Mouse (Mus musculus): Measurements from ENCODE around the gene Dtx4. TPM values are rescaled to one million over a fixed set of nuclear protein-coding genes. Genes with fewer than 3 reads are reported as not detected.
A peak's percentile ranks its signal among the peaks of the same experiment; 100 is the strongest.

Dtx4 gene
- polyA plus RNA-seq, 1 experiment from 2014 or later: 2.1 TPM

DNA sequence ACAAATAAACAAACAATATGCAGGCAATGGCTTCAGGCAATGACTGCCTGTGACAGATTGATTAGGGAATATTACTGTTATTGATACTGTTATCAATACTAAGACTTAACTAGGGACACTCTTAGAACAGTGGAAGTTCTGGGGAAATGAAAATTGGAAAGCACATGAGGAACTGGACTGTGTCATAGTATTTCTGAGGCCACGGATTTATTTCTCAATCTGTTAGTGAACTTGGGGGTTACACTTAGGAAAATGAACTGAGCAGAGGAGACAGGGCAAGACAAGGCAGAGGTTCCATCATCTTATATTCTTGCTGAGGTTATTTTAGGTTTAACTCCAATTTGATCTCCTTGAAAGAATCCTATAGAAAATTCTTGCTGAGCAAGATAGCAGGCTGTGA lies 38.7 kb upstream of the Dtx4 start:
- no peaks in the 10 kb centered on the region for H3K4me1 ChIP-seq (ENCODE audit: insufficient read depth)
- H3K9ac ChIP-seq (replicated peaks): no peak overlapping the region
- H3K36me3 ChIP-seq (replicated peaks; ENCODE audit: insufficient read depth, low read length): no peaks in the 10 kb centered on the region
- TF ChIP-seq EP300 (IDR thresholded peaks at IDR 0.05; ENCODE audit: low read depth) (no peak), CTCF (IDR thresholded peaks at IDR 0.05; ENCODE audit: low read depth) (no peak)
- H3K27ac ChIP-seq (ENCODE audit: low read depth): no peak overlapping the region
- H3K4me3 ChIP-seq (ENCODE audit: low read depth, low read length): no peak overlapping the region
- H3K4me2 ChIP-seq (ENCODE audit: low read depth, low read length): no peak overlapping the region
- DNase-seq: no peak
- ATAC-seq: no peak
- H3K9me3 ChIP-seq (ENCODE audit: low read length): no peaks in the 10 kb centered on the region
- 67% methylated on average over 1 of the region's 1 CpGs for WGBS (ENCODE audit: insufficient replicate concordance)
- H3K27me3 ChIP-seq (ENCODE audit: insufficient read depth, low read length): no peaks in the 10 kb centered on the region

GRCm38 (mm10) chr19:12537168-12537567 lies 35.9 kb upstream of the Dtx4 start:
- Histone ChIP-seq H3K9me3 (ENCODE audit: low read length) (no peaks in the 10 kb centered on the region), H3K9ac (replicated peaks) (no peak overlapping the region), H3K4me1 (ENCODE audit: insufficient read depth) (no peaks in the 10 kb centered on the region), H3K4me3 (ENCODE audit: low read depth, low read length) (no peak overlapping the region), H3K27me3 (ENCODE audit: insufficient read depth, low read length) (no peaks in the 10 kb centered on the region), H3K36me3 (replicated peaks; ENCODE audit: insufficient read depth, low read length) (no peaks in the 10 kb centered on the region), H3K27ac (ENCODE audit: low read depth) (no peak overlapping the region), H3K4me2 (ENCODE audit: low read depth, low read length) (no peak overlapping the region)
- TF ChIP-seq EP300 (IDR thresholded peaks at IDR 0.05; ENCODE audit: low read depth) (no peak), CTCF (IDR thresholded peaks at IDR 0.05; ENCODE audit: low read depth) (no peak)
- DNase-seq (no peak), ATAC-seq (no peak)

DNA sequence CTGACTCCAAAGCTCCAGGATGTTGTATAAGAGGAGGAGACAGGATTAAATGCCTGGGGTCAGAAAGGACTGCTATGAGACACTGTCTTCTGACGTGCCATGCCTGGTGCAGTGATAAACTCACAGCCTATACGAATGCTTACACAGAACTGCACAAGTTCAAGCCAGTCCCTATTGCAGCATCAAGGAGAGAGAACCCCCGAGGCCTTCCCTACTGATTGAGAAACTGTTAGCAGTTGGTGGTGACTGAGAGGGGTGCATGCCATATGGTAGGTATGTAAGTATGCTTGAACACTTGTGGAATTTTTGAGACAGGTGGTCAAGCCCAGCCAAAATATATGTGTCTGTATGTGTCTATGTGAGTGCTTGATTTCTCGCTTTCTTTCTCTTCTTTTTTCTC lies 22.1 kb upstream of the Dtx4 start:
- no peaks in the 10 kb centered on the region for H3K36me3 ChIP-seq (replicated peaks; ENCODE audit: insufficient read depth, low read length)
- DNase-seq: no peak
- no peak overlapping the region for H3K9ac ChIP-seq (replicated peaks)
- H3K4me3 ChIP-seq (ENCODE audit: low read depth, low read length): no peak overlapping the region
- H3K4me2 ChIP-seq (ENCODE audit: low read depth, low read length): no peak overlapping the region
- TF ChIP-seq CTCF (IDR thresholded peaks at IDR 0.05; ENCODE audit: low read depth) (no peak), EP300 (IDR thresholded peaks at IDR 0.05; ENCODE audit: low read depth) (no peak)
- 51% methylated on average over 4 of the region's 4 CpGs for WGBS (ENCODE audit: insufficient replicate concordance)
- no peak overlapping the region for H3K27ac ChIP-seq (ENCODE audit: low read depth)
- no peaks in the 10 kb centered on the region for H3K27me3 ChIP-seq (ENCODE audit: insufficient read depth, low read length)
- H3K4me1 ChIP-seq (ENCODE audit: insufficient read depth): no peaks in the 10 kb centered on the region
- ATAC-seq: no peak
- H3K9me3 ChIP-seq (ENCODE audit: low read length): no peaks in the 10 kb centered on the region

GRCm38 (mm10) chr19:12518541-12518890 lies 17.3 kb upstream of the Dtx4 start:
- DNase-seq (no peak), ATAC-seq (no peak)
- peak overlapping the region; percentile 63 for H3K4me2 ChIP-seq (ENCODE audit: low read depth, low read length)
- no peaks in the 10 kb centered on the region for H3K4me1 ChIP-seq (ENCODE audit: insufficient read depth)
- no peaks in the 10 kb centered on the region for H3K27me3 ChIP-seq (ENCODE audit: insufficient read depth, low read length)
- no peak overlapping the region for H3K4me3 ChIP-seq (ENCODE audit: low read depth, low read length)
- H3K9me3 ChIP-seq (ENCODE audit: low read length): no peaks in the 10 kb centered on the region
- H3K36me3 ChIP-seq (replicated peaks; ENCODE audit: insufficient read depth, low read length): no peaks in the 10 kb centered on the region
- TF ChIP-seq CTCF (IDR thresholded peaks at IDR 0.05; ENCODE audit: low read depth): no peak
- H3K27ac ChIP-seq (ENCODE audit: low read depth): no peak overlapping the region
- H3K9ac ChIP-seq (replicated peaks): no peak overlapping the region

DNA sequence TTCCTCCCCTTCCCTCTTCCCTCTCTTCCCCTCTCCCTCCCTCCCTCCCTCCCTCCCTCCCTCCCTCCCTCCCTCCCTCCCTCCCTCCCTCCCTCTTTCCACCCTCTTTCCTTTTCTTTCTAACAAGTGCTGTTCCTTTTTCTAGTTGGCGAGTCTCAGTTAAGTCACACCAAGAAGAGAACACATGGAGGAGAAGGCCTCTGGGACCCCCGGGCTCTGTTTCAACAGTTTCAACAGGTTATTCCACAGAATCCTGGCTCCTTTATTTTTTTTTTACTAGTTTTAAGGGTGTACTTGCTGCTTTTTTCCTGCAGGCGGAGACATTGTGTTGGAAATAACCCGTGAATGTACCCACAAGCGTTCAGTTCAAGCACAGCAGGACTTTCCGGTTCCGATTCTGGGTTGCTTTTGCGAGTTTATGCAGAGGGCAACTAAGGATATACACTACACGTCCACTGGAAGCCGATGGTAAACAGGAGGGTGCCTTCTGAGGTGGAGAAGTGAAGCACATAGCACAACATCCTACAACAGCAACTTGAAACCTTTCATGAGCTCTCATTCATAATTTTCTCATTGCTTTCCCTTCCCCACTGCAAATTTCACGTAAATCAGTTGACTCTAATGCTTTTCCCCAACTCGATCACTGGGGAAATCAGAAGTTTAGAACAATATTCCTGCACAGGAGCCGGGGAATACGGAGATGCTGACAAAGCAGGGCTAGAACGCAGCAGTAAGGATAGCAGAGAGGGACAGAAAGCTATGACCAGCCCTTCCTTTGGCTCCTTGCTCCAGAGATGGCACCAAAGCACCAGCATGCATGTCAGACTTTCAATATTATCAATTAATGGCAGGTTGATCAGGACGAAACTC lies 16.7 kb upstream of the Dtx4 start:
- H3K9me3 ChIP-seq (ENCODE audit: low read length): no peaks in the 10 kb centered on the region
- no peaks in the 10 kb centered on the region for H3K4me1 ChIP-seq (ENCODE audit: insufficient read depth)
- H3K4me2 ChIP-seq (ENCODE audit: low read depth, low read length): peak overlapping the region; percentile 63
- H3K36me3 ChIP-seq (replicated peaks; ENCODE audit: insufficient read depth, low read length): no peaks in the 10 kb centered on the region
- TF ChIP-seq CTCF (IDR thresholded peaks at IDR 0.05; ENCODE audit: low read depth) (peak; percentile 77), EP300 (IDR thresholded peaks at IDR 0.05; ENCODE audit: low read depth) (no peak)
- peak overlapping the region; percentile 49; the same call in 1 of the 2 replicates for H3K9ac ChIP-seq (replicated peaks)
- 3% methylated on average over 15 of the region's 16 CpGs for WGBS (ENCODE audit: insufficient replicate concordance)
- peak overlapping the region; percentile 38 for H3K4me3 ChIP-seq (ENCODE audit: low read depth, low read length)
- peak; percentile 31 for DNase-seq
- ATAC-seq: peak; percentile 68
- no peaks in the 10 kb centered on the region for H3K27me3 ChIP-seq (ENCODE audit: insufficient read depth, low read length)
- no peak overlapping the region for H3K27ac ChIP-seq (ENCODE audit: low read depth)

DNA sequence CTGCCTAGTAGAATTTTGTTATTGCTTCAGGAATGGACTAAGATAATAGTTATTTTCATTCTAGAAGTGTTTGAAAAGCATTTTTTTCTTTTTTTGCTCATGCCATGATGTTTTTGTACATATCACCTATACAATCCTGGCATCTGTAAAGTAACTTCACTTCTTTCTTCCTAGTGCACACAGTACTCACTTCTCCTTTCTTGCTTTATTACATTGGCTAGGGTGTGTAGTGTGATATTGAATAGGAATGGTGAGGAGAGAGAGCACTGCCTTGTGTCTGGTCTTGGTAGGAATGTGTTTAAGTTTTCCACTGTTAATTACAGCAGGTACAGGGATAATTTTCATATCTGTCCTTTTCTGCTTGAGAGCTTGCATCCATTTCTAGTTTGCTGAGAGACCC lies 13.4 kb upstream of the Dtx4 start:
- Histone ChIP-seq H3K4me3 (ENCODE audit: low read depth, low read length) (no peak overlapping the region), H3K36me3 (replicated peaks; ENCODE audit: insufficient read depth, low read length) (no peaks in the 10 kb centered on the region), H3K27me3 (ENCODE audit: insufficient read depth, low read length) (no peaks in the 10 kb centered on the region), H3K4me2 (ENCODE audit: low read depth, low read length) (no peak overlapping the region), H3K9me3 (ENCODE audit: low read length) (no peaks in the 10 kb centered on the region), H3K27ac (ENCODE audit: low read depth) (no peak overlapping the region), H3K4me1 (ENCODE audit: insufficient read depth) (no peaks in the 10 kb centered on the region), H3K9ac (replicated peaks) (no peak overlapping the region)
- DNase-seq (no peak), ATAC-seq (no peak)
- TF ChIP-seq CTCF (IDR thresholded peaks at IDR 0.05; ENCODE audit: low read depth) (no peak), EP300 (IDR thresholded peaks at IDR 0.05; ENCODE audit: low read depth) (no peak)
